Mouse (Mus musculus) layer of hippocampus, postnatal 10 days (tissue): Measurements from ENCODE around the gene Inf2. TPM values are rescaled to one million over a fixed set of nuclear protein-coding genes. Genes with fewer than 3 reads are reported as not detected.

Experiments
- DNase-seq, 2 experiments: peaks; one replicate each; pipeline ENCODE4 v3.0.0; 2021; ENCODE audit warnings: low spot score in 2 of 2
- total RNA-seq, 2 experiments: library from RNA; stranded (reverse); gene quantifications; 2 replicates each; pipeline ENCODE4 v1.2.3; 2021

The Inf2 gene
- total RNA-seq, 2 experiments from 2014 or later = 80.9 to 91.4 TPM

- DNase-seq = no peak
Observed at GRCm38 (mm10) chr12:112620354-112621061, 31.9 kb downstream of the Inf2 start.

GRCm38 (mm10) chr12:112621900-112622299 lies 33.3 kb downstream of the Inf2 start:
- DNase-seq = no peak

GRCm38 (mm10) chr12:112623742-112624141 lies 35.2 kb downstream of the Inf2 start:
- DNase-seq = peak; percentile 77 to 81

- no peak for DNase-seq
Observed at GRCm38 (mm10) chr12:112625700-112626099, 37.1 kb downstream of the Inf2 start.

- DNase-seq = no peak
Observed at GRCm38 (mm10) chr12:112626455-112626854, 37.9 kb downstream of the Inf2 start.

GRCm38 (mm10) chr12:112627097-112627881 lies 38.7 kb downstream of the Inf2 start:
- DNase-seq = no peak

GRCm38 (mm10) chr12:112628197-112628596 lies 39.6 kb downstream of the Inf2 start:
- DNase-seq = no peak

- DNase-seq = no peak
Observed at GRCm38 (mm10) chr12:112628928-112629721, 40.5 kb downstream of the Inf2 start.

GRCm38 (mm10) chr12:112630029-112630428 lies 41.4 kb downstream of the Inf2 start:
- no peak for DNase-seq

GRCm38 (mm10) chr12:112630796-112631195 lies 42.2 kb downstream of the Inf2 start:
- DNase-seq = no peak

GRCm38 (mm10) chr12:112631472-112631871 lies 42.9 kb downstream of the Inf2 start:
- no peak for DNase-seq

GRCm38 (mm10) chr12:112632084-112632777 lies 43.6 kb downstream of the Inf2 start:
- no peak for DNase-seq

- DNase-seq = no peak
Observed at GRCm38 (mm10) chr12:112632907-112633306, 44.3 kb downstream of the Inf2 start.

- DNase-seq = no peak
Observed at GRCm38 (mm10) chr12:112633686-112634085, 45.1 kb downstream of the Inf2 start.

- DNase-seq = no peak
Observed at GRCm38 (mm10) chr12:112639526-112639925, 50.9 kb downstream of the Inf2 start.

- no peak for DNase-seq
Observed at GRCm38 (mm10) chr12:112643126-112643525, 54.5 kb downstream of the Inf2 start.

- peak; percentile 94 to 95 for DNase-seq
Observed at GRCm38 (mm10) chr12:112644180-112644854, 55.7 kb downstream of the Inf2 start, which contains the start of gene Siva1. Siva1 (plus strand) TSS chr12:112644679.

GRCm38 (mm10) chr12:112644855-112645506 lies 56.4 kb downstream of the Inf2 start:
- peak; percentile 62 to 72 for DNase-seq

- no peak for DNase-seq
Observed at GRCm38 (mm10) chr12:112646139-112646538, 57.6 kb downstream of the Inf2 start.

GRCm38 (mm10) chr12:112648081-112648480 lies 59.5 kb downstream of the Inf2 start:
- DNase-seq = no peak
